Mouse (Mus musculus): ENCODE measurements around the gene 1700037H04Rik. TPM values are rescaled to one million over a fixed set of nuclear protein-coding genes. Genes with fewer than 3 reads are reported as not detected.

Gene 1700037H04Rik
- 62.7 and 76.1 TPM in 2 replicates for polyA plus RNA-seq (2012; rRNA removed)
- 59.4 and 67.4 TPM in 2 replicates for polyA plus RNA-seq (2014; fragmentation: Nextera tagmentation; extraction: Ambion mirVana)

DNA sequence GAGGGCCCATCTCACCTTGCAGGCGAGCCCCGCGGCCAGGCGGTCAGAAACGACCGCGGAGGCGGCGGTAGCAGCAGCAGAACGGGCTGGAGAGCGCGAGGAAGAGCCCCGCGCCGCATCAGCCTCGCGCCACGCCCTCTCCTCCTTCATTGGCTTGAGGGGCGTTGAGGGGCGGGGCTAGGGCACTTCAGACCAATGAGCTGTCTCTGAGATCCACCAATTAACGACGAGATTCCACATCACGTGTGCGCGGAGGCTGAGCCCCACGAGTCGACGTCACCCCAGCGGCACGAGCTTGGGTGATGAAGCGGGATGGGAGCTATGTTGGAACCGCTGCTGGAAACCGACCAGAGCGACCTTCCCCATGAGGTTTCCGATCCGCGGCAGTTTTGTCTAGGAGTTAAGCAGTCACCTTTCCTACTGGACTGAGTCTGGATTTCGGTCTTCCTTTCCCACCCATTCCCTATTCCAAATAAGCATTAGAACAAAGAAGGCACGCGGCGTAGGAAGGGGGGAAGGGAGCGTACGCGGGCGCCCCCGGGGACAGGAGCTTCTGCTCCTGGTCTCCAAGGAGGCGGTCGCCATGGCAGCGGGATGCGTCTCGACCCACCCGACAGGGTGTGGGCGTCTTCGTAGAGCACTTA is at the start of gene 1700037H04Rik:
Gene 1700037H04Rik (minus strand): TSS at position 144 of the 644 bp plus-strand sequence.
- Histone ChIP-seq H3K36me3 (ENCODE audit: control insufficient read depth, insufficient read depth, low read length) (no peaks in the 10 kb centered on the region), H3K27ac (replicated peaks; ENCODE audit: low read depth, low read length) (peak within 1 kb of the TSS; percentile 88), H3K9ac (ENCODE audit: low read depth, low read length, severe bottlenecking) (peak within 1 kb of the TSS; percentile 72), H3K9me3 (ENCODE audit: control insufficient read depth, low read length) (no peaks in the 10 kb centered on the region), H3K4me1 (ENCODE audit: control insufficient read depth, insufficient read depth, low read length) (peaks cover 8% of the 10 kb centered on the region), H3K4me2 (replicated peaks; ENCODE audit: low read depth, low read length, severe bottlenecking) (peak within 1 kb of the TSS; percentile 82), H3K4me3 (replicated peaks; ENCODE audit: low read length) (peak within 1 kb of the TSS; percentile 74), H3K27me3 (ENCODE audit: control insufficient read depth, insufficient read depth, low read length) (no peaks in the 10 kb centered on the region)
- ATAC-seq (ENCODE audit: low FRiP score, low read depth): peak; percentile 99
- peak; percentile 99 for DNase-seq (ENCODE audit: low spot score)
- WGBS: 0% methylated on average over 49 of the region's 54 CpGs
- peak; percentile 84; the same call in 1 of the 2 replicates for TF ChIP-seq POLR2A (IDR thresholded peaks at IDR 0.05; ENCODE audit: borderline replicate concordance, extremely low read depth, insufficient read depth, insufficient read length)

DNA sequence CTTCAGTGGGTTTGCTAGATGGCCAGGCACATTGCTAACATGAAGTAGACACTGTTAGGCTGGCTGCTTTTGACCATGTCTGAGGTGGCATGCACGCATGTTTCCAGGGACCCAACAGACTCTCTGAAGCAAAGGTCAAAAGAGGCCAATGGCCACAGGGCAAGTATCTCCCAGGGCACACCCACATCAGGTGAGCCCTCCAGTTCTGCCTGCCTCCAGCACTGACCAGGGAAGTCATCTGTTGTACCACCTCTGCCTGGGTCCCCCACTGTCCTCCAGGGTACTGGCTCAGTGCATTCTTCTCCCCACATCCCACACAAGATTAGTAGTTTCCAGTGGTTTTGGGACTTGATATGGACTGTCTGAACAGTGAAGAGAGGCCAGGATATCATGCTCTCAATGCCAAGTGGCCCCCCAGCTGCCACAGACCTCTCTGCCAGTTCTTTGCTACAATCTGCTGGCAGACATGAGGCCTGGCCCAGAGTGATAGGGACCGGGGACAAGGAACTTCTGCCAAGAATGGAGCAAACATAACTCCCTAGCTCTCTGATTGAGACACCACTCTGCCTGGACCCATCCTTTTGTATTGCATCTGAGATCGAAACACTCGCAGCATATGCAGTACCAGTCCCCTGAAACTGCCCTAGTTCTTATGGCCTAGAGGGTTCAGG is 49.4 kb upstream of the 1700037H04Rik start:
- peak overlapping the region; percentile 82 for H3K27ac ChIP-seq (replicated peaks; ENCODE audit: low read depth, low read length)
- peak overlapping the region; percentile 71 for H3K9ac ChIP-seq (ENCODE audit: low read depth, low read length, severe bottlenecking)
- WGBS: 82% methylated on average over 4 of the region's 4 CpGs
- H3K4me2 ChIP-seq (replicated peaks; ENCODE audit: low read depth, low read length, severe bottlenecking): peak overlapping the region; percentile 65; the same call in 1 of the 2 replicates
- ATAC-seq (ENCODE audit: low FRiP score, low read depth) (no peak), DNase-seq (ENCODE audit: low spot score) (no peak)
- H3K27me3 ChIP-seq (ENCODE audit: control insufficient read depth, insufficient read depth, low read length): no peaks in the 10 kb centered on the region
- no peak for TF ChIP-seq POLR2A (IDR thresholded peaks at IDR 0.05; ENCODE audit: borderline replicate concordance, extremely low read depth, insufficient read depth, insufficient read length)
- H3K4me3 ChIP-seq (replicated peaks; ENCODE audit: low read length): peak overlapping the region; percentile 55
- peaks cover 16% of the 10 kb centered on the region for H3K4me1 ChIP-seq (ENCODE audit: control insufficient read depth, insufficient read depth, low read length)
- H3K36me3 ChIP-seq (ENCODE audit: control insufficient read depth, insufficient read depth, low read length): peaks cover 8% of the 10 kb centered on the region; the same call in 1 of the 2 replicates
- H3K9me3 ChIP-seq (ENCODE audit: control insufficient read depth, low read length): no peaks in the 10 kb centered on the region

GRCm38 (mm10) chr2:131208356-131208755 is 48.5 kb upstream of the 1700037H04Rik start:
- Histone ChIP-seq H3K9me3 (ENCODE audit: control insufficient read depth, low read length) (no peaks in the 10 kb centered on the region), H3K36me3 (ENCODE audit: control insufficient read depth, insufficient read depth, low read length) (peaks cover 5% of the 10 kb centered on the region; the same call in 1 of the 2 replicates), H3K4me1 (ENCODE audit: control insufficient read depth, insufficient read depth, low read length) (peaks cover 16% of the 10 kb centered on the region), H3K9ac (ENCODE audit: low read depth, low read length, severe bottlenecking) (no peak overlapping the region), H3K27me3 (ENCODE audit: control insufficient read depth, insufficient read depth, low read length) (no peaks in the 10 kb centered on the region), H3K4me3 (replicated peaks; ENCODE audit: low read length) (no peak overlapping the region), H3K4me2 (replicated peaks; ENCODE audit: low read depth, low read length, severe bottlenecking) (no peak overlapping the region), H3K27ac (replicated peaks; ENCODE audit: low read depth, low read length) (no peak overlapping the region)
- no peak for ATAC-seq (ENCODE audit: low FRiP score, low read depth)
- TF ChIP-seq POLR2A (IDR thresholded peaks at IDR 0.05; ENCODE audit: borderline replicate concordance, extremely low read depth, insufficient read depth, insufficient read length): no peak
- 94% methylated on average over 2 of the region's 2 CpGs for WGBS
- DNase-seq (ENCODE audit: low spot score): no peak

DNA sequence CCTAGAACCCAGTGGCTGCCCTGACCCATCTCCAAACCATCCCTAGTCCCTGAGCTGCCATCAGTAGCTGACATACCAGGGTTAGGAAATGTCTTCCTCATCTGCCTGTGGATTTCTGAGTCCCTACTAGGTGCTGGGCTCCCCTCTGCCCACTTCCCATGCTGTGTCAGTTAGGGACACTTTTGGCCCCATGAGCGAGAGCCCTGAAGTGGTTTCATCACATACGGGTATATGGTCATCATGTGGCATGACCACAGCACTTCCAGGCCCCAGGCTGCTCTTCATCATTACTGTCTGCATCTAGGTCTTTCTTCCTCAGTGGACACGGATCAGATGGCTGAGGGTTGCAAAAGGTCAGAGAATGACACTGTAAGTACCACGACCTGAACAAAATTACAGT is 46.9 kb upstream of the 1700037H04Rik start, which contains the start of gene Ap5s1:
Gene Ap5s1 (plus strand): TSS at position 301 of the 400 bp plus-strand sequence.
- no peaks in the 10 kb centered on the region for H3K36me3 ChIP-seq (ENCODE audit: control insufficient read depth, insufficient read depth, low read length)
- no peak for TF ChIP-seq POLR2A (IDR thresholded peaks at IDR 0.05; ENCODE audit: borderline replicate concordance, extremely low read depth, insufficient read depth, insufficient read length)
- DNase-seq (ENCODE audit: low spot score) (no peak), ATAC-seq (ENCODE audit: low FRiP score, low read depth) (no peak)
- H3K27me3 ChIP-seq (ENCODE audit: control insufficient read depth, insufficient read depth, low read length): no peaks in the 10 kb centered on the region
- no peaks in the 10 kb centered on the region for H3K9me3 ChIP-seq (ENCODE audit: control insufficient read depth, low read length)
- H3K4me3 ChIP-seq (replicated peaks; ENCODE audit: low read length): no peak within 1 kb of the TSS
- H3K9ac ChIP-seq (ENCODE audit: low read depth, low read length, severe bottlenecking): no peak within 1 kb of the TSS
- H3K27ac ChIP-seq (replicated peaks; ENCODE audit: low read depth, low read length): no peak within 1 kb of the TSS
- peaks cover 16% of the 10 kb centered on the region for H3K4me1 ChIP-seq (ENCODE audit: control insufficient read depth, insufficient read depth, low read length)
- WGBS: 77% methylated on average over 4 of the region's 4 CpGs
- H3K4me2 ChIP-seq (replicated peaks; ENCODE audit: low read depth, low read length, severe bottlenecking): no peak within 1 kb of the TSS

- H3K9ac ChIP-seq (ENCODE audit: low read depth, low read length, severe bottlenecking): no peak overlapping the region
- H3K9me3 ChIP-seq (ENCODE audit: control insufficient read depth, low read length): no peaks in the 10 kb centered on the region
- no peaks in the 10 kb centered on the region for H3K27me3 ChIP-seq (ENCODE audit: control insufficient read depth, insufficient read depth, low read length)
- H3K27ac ChIP-seq (replicated peaks; ENCODE audit: low read depth, low read length): no peak overlapping the region
- H3K4me2 ChIP-seq (replicated peaks; ENCODE audit: low read depth, low read length, severe bottlenecking): no peak overlapping the region
- H3K4me1 ChIP-seq (ENCODE audit: control insufficient read depth, insufficient read depth, low read length): peaks cover 11% of the 10 kb centered on the region
- no peak overlapping the region for H3K4me3 ChIP-seq (replicated peaks; ENCODE audit: low read length)
- TF ChIP-seq POLR2A (IDR thresholded peaks at IDR 0.05; ENCODE audit: borderline replicate concordance, extremely low read depth, insufficient read depth, insufficient read length): no peak
- 82% methylated on average over 8 of the region's 8 CpGs for WGBS
- ATAC-seq (ENCODE audit: low FRiP score, low read depth): no peak
- H3K36me3 ChIP-seq (ENCODE audit: control insufficient read depth, insufficient read depth, low read length): no peaks in the 10 kb centered on the region
- DNase-seq (ENCODE audit: low spot score): no peak
Measured at GRCm38 (mm10) chr2:131205521-131206182, 45.8 kb upstream of the 1700037H04Rik start.
